Mouse (Mus musculus) G1E-ER4 (cell line): ENCODE results near the gene Gnl3l. TPM values are rescaled to one million over a fixed set of nuclear protein-coding genes. Genes with fewer than 3 reads are reported as not detected.

Source experiments
- GATA1 ChIP-seq: IDR thresholded peaks from one replicate; pipeline ENCODE4 v1.8.0; 2012; ENCODE audit warnings: low read length, inconsistent platforms
- polyA plus RNA-seq: library from polyadenylated mRNA; stranded (reverse); fragments of >175 nt; gene quantifications from 2 replicates; pipeline ENCODE4 v1.2.3, GENCODE M21; 2012

The Gnl3l gene
- 0.71 and 1.1 TPM in 2 replicates for polyA plus RNA-seq

DNA sequence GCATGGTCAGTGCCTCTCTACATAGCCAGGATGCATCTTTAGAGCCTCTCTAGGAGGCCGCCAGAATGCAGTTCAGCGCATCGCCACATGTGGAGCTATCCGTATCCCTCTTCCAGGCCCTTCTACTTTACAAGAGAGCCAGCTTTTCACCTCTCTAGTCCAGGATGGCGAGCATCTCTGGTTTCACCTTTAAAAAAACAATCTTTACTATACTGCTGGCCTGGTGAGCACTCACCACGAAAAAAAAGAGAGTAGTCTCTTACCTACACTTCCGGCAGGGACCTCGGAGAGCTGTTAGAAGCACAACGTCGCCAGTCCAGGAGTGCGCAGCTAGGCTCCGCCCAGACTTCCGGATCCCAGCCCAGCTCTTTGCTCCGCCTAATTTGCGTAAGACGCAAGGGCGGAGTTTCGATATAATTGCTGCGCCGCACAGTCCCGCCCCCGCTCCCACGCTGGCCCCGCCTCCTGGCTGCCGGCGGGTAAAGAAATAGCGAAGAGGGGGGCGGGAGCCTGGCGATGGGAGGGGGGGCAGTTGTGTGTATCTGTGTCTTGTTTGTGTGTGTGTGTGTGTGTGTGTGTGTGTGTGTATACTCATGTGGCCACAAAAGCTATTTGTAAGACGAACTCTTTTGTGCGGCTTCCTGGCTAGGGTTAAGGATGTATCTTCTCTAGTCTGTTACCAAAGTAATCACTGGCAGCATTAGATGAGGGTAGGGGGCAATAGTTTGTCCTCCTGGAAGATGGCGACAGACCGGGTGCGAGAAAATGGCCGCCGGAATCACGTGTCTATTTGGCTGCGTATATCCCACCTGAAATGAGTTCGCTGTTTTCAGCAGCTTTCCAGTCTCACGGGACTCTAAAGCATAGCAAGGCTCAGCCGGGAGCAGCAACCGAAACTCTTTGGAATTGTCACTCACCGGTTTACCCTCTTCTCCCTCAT, at the start of gene Gnl3l:
Gnl3l (minus strand) TSS at position 385 of the 940 bp plus-strand sequence.
- TF ChIP-seq GATA1 = no peak

DNA sequence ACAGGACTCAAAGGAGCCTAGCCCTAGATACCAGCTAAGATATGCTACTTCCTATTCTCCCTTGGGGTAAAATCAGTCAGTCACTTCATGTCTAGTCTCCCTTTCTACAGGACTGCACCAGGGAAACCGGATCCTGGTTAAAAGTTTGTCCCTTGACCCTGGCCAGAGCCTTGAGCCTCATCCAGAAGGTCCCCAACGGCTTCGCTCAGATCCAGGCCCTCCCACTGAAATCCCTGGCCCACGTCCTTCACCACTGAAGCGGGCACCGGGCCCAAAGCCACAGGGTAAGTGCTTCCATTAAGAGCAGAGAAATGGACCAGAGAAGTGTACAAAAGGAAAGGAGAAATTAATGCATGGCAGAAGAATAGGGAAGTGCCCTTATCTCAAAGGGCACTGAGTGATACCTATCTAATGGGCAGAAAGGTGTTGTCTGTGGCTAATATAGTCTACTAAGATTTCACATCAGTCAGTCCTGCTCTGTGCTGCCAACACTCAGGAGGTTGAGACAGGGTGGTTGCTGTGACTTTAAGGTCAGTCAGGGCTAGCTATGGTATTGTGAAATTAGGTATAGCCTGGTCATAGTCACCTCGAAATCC, 49.0 kb upstream of the Gnl3l start:
- no peak for TF ChIP-seq GATA1

DNA sequence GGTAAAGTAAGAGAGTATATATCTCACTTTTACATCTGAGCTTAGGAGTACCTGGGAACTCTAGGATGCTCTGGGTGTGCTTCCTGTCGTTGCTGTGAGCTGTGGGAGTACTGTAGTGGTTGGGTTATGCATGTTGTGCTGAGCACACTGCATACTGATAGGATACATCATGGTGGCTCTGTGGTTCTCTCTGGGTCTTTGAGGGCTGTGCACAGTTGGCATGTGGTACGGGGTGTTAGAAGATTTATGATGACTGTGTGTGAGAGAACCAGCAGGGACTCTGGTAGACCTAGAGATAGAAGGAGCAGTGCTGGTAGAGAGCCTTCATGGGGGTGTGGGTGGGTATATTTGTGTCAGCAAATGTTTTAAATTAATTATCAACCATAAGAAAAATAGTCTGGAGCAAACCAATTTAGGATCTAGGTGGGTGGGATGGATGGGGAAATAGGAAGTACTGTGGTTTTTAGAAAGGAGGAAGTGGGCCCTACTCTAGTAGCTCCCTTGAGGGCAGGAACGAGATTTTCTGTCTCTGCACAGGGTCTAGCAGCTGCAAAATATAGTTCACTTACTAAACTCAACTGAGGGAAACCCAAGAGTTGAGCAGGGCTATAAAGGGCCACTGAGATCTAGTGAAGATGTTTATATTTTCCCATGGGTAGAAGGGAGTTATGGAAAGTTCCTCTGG, 44.6 kb upstream of the Gnl3l start:
- TF ChIP-seq GATA1 = no peak

DNA sequence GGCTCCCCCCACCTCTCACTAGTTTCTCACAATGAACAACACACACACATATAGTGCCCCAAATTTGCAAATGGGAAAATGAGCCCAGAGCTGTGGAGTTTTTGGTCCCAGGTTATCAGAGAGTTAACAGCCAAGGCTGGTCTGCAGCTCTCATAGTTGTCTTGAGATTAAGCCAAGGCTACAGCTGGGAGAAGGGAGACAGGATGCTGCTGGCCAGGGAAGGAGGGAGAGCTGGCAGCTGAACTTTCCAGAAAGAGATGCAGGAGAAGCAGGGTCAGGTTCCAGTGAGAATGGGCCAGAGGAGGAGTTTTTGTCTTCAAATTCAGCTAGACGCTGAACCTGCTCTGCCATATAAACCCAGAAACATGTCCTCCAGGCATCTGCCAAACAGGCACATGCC, 42.2 kb upstream of the Gnl3l start:
- no peak for TF ChIP-seq GATA1

DNA sequence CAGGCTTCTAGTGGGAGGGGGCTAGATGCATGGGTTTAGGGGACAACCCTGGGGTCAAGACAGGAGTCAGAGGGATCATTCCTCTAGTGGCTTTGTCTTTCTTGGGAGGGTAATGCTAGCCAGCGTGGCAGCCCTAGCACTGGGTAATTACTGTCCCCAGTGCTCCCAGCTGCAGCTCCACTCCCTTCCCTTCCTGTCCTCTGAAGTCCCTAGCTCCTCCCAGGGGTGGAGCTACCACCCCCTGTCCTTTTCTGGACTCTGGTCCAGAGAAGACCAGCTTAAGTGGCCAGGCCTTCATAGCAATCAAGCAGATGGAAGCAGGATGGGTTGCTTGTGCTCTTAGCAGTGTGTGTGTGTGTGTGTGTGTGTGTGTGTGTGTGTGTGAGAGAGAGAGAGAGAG, 38.4 kb upstream of the Gnl3l start:
- TF ChIP-seq GATA1 = no peak

DNA sequence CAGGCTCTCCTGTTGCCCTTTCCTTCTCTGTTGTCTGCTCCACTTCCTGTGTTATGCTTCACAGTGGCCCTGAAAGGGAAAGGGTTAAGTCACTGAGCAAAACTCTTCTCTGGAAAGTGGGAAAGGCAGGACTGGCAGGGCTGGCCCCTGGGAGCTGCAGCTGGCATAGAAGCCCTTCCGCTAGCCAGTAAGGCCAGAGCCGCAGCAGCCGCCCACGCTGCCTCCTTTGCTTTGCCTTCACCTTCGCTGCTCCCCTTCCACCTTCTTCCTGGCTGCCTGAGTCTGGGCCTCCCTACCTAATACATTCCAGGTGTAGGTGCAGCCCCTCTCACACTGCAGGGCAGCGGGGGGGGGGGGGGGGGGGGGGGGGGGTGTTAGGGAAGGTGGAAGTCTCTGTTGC, 37.4 kb upstream of the Gnl3l start:
- TF ChIP-seq GATA1 = no peak

DNA sequence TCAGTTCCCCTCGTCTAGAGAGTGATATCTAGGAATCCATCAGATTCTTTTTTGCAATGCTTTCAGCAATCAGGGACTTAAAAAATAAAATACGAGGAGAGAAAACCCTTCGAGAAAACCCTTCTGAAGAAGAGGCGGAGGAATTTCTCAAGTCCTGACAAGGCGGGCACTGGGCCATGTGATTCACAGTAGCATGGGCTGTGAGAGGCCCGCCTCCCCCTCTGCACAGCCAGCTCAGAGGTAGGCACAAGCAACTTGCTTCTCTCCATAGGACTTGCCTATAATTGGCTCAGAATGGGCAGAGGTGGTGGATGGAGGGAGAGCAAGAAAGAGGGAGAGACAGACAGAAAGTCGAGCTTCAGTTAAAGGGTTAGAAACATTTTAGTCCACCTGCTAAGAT, 33.2 kb upstream of the Gnl3l start:
- no peak for TF ChIP-seq GATA1

DNA sequence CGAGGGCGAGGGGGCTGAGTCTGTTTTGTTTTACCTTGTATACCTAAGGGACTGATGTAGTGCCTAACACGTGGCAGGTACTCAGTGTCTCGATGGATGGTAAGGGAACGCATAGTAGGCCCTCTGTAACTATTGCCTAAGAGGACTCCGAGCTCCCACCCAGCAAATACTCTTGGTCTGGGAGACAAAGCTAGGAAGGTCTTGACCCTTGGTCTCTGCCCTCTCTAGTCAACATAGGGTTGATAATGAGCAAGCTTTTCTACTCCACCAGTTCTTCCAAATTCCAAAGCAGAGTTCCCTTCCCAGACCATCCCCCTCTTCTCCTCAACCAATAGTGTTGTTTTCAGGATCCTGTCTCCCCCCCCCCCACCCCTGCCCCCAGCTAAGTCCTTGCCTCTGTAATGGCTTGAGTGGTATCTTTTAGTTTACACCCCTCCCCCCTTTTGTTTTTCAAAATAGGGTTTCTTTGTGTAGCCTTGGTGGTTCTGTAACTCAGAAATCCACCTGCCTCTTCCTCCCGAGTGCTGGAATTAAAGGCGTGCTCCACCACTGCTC, 32.6 kb upstream of the Gnl3l start:
- TF ChIP-seq GATA1 = no peak

DNA sequence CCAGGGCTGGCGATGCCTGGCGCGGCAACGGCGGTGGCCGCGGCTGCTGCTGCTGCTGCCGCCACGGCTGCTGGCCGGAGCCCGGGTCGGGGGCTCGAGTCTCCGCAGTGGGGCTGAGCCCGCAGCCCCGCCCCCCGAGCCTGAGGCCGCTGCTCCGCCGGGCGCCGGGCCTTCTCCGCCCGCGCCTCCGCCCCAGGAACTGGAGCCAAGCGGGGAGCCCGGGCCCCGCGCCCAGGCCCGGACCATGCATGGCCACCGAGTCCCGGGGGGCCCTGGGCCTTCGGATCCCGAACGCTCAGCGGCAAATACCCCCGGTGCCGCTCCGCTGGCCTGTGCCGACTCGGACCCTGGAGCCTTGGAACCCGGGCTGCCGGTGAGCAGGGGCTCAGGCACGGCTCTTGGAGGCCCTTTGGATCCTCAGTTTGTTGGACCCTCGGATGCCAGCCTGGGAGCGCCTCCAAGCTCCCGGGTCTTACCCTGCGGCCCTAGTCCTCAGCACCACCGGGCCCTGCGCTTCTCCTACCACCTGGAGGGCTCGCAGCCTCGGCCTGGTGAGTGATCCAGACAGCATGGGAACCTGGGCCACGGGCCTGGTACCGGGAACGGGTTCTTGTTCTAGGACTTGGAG, 30.4 kb upstream of the Gnl3l start:
- no peak for TF ChIP-seq GATA1

DNA sequence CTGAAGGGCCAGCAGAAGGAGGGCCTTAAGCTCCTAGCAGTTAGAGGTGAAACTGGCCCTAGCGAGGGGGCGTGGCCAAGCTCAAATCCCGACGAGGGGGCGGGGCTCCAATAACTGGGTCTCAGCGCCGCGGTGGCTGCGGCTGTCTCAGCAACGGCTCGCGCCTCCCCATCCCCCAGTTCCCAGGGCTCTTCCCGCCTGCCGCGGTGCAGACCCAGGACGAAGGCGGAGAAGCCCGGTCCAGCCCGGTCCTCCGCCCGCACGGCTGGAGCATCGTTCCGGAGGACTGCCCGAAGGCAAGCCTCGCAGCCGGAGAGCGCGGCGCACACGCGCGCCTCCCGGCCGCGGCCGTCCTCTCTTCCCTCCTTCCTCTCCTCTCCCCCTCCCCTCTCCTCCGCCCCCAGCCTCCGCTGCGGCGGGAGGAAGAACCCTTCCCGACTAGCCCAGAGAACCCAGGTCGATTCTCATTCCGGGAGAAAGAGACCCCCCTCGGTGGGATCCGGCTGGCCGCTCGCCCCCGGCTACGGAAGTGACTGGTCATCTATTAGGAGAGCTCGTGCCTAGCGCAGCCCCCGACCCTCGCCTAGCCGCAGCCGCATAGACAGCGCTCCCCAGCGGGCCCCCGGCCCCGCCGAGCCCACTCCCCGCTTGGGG, 29.8 kb upstream of the Gnl3l start:
- TF ChIP-seq GATA1 = no peak

DNA sequence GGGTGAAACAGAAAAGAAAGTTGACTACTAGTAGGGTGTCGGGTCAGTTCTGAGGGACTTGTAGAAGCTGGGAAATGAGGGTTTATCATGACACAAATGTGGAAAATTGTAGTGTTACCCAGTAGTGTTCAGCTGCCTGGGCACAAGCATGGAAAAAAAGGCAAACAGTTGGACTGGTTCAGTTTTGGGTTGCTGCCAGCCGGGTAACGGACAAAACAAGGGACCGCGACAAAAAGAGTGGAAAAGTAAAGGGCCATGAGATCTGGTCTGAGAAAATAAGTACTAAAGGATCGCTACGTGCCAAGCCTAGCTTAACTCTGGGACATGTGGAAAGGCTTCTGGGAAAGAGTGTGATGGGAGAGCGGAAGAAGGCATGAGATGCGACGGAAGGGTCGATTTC, 29.2 kb upstream of the Gnl3l start:
- TF ChIP-seq GATA1 = no peak

DNA sequence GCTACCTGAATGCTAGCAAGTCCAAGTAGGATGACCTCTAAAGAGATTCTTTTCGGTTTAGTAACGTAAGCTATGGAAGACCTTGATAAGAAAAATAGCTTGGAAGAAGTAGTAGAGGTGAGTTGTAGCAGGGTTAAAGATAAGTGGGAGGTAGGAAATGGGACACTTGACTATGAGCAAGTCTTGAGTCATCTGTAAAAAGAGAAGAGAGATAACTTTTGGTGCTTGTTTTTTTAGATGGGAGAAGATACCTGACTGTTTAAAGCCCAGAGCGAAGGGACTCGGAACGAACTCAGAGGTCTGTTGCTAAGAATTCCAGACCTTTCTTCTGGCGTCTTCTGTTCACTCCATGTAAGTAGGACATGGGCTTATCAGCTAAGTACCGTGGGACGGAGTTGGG, 28.7 kb upstream of the Gnl3l start, which contains the start of gene Fgd1:
Fgd1 (plus strand) TSS at position 301 of the 400 bp plus-strand sequence.
- no peak for TF ChIP-seq GATA1

DNA sequence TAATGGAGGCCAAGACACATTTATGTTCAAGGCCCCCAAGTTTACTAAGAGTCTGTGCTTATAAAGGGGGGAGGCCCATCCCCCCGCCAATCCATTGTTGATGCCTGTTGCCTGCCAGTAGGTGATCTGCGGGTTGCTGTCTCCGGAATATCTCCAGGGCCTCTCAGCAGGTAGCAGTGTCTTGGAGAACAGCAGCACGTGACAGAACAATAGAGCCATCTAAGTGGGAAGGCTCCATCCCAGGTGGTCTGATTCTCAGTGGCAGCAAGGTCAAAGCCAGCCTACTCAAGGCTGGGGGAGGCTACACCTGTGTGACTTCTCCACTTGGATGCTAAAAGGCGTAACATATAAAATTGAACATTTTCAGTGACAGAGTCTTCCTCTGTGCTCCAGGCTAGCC, 24.1 kb upstream of the Gnl3l start:
- no peak for TF ChIP-seq GATA1

DNA sequence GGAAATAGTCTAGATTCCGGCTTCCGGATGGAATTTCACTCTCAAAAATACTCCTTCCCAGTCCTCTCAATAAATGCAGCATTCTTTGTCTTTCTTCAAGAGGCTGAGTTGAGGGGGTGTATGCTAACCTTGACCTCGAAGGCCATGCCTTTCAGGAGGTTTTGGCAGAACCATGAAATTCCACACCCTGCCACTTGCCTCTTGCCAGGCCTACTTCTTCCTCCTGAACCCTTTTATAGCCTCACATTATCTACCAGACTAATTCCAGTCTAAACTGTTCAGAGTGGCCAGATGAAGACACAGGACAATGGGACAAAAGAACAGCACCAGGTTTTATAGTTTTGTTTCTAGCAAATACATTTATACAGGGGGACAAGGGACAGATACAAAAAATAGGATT, 14.3 kb upstream of the Gnl3l start:
- no peak for TF ChIP-seq GATA1

DNA sequence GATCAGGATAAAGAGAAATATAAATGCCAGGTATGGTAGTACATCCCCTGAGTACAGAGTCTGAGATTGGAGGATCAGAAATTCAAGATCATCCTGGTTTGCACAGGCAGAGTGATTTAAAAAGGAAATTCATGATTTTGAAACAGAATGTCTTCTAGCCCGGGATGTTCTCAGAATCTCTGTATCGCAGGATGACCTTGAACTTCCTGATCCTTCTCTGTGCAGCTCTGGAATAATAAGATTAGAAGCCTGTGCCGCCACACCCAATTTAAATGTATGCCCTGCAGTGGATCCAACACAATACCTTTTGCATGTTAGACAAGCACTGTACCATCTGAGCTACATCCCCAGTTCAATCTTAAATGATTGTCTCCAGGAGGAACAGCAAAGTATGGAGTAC, 1.7 kb upstream of the Gnl3l start:
- TF ChIP-seq GATA1 = no peak
